26 mouse cellular contexts compared by ENCODE assay signal in genomic region chr5:99153269-99153850, GRCm38 (mm10).
DNase-seq lines count a peak whose midpoint lies in the region; ATAC-seq and TF ChIP-seq lines count a peak whose summit lies in the region.
"Had no signal": no experiment of that assay in that cellular context is flagged by ENCODE, and none has a peak within 500 bp of the region (broad histone marks: within the 10 kb centered on the region; RNA-seq: fewer than 3 reads in every experiment).

No protein-coding gene starts in this region.

- H3K36me3 ChIP-seq in lung, embryonic 16.5 days (ENCODE audit: control insufficient read depth, insufficient read depth, low read length) = no peaks in the 10 kb centered on the region
- no peaks in the 10 kb centered on the region for H3K36me3 ChIP-seq in lung, postnatal 0 days (ENCODE audit: insufficient read depth, low read length)
- H3K36me3 ChIP-seq: hindbrain, embryonic 15.5 days; liver, embryonic 13.5 days; neural tube, embryonic 15.5 days had no signal

- no peaks in the 10 kb centered on the region for H3K27me3 ChIP-seq in lung, embryonic 16.5 days (ENCODE audit: control insufficient read depth, insufficient read depth, low read depth, low read length)
- H3K27me3 ChIP-seq in lung, postnatal 0 days (replicated peaks; ENCODE audit: insufficient read depth, low read length) = no peaks in the 10 kb centered on the region
- H3K27me3 ChIP-seq: hindbrain, embryonic 15.5 days; liver, embryonic 13.5 days; neural tube, embryonic 15.5 days had no signal

- WGBS in lung, embryonic 16.5 days = 58% methylated on average over 2 of the region's 2 CpGs
- WGBS in lung, adult 2 months = 45% methylated on average over 2 of the region's 2 CpGs
- WGBS in lung, postnatal 0 days = 59% methylated on average over 2 of the region's 2 CpGs

- no peak overlapping the region for H3K4me3 ChIP-seq in lung, embryonic 16.5 days (ENCODE audit: low read length)
- no peak overlapping the region for H3K4me3 ChIP-seq in lung, adult 2 months (replicated peaks; ENCODE audit: extremely low read depth, low read depth, low read length)
- no peak overlapping the region for H3K4me3 ChIP-seq in lung, postnatal 0 days (ENCODE audit: low read depth, low read length)
- H3K4me3 ChIP-seq: erythroblast, embryonic 14.5 days; hindbrain, embryonic 15.5 days; layer of hippocampus, adult 2 months; left cerebral cortex, adult 2 months; liver, embryonic 13.5 days; neural tube, embryonic 15.5 days had no signal

- no peak overlapping the region for H3K4me2 ChIP-seq in lung, embryonic 16.5 days (ENCODE audit: low read depth, low read length)
- H3K4me2 ChIP-seq in lung, postnatal 0 days (replicated peaks; ENCODE audit: low read depth, low read length) = no peak overlapping the region
- H3K4me2 ChIP-seq: heart, embryonic 11.5 days; hindbrain, embryonic 15.5 days; liver, embryonic 13.5 days; neural tube, embryonic 15.5 days had no signal

- TF ChIP-seq POLR2A in lung, adult 2 months (IDR thresholded peaks at IDR 0.05; ENCODE audit: borderline replicate concordance, extremely low read depth, low read depth, low read length) = no peak

- H3K9me3 ChIP-seq in lung, embryonic 16.5 days (ENCODE audit: control insufficient read depth, low read length) = no peaks in the 10 kb centered on the region
- H3K9me3 ChIP-seq in lung, postnatal 0 days (ENCODE audit: low read length) = no peaks in the 10 kb centered on the region
- H3K9me3 ChIP-seq: hindbrain, embryonic 15.5 days; liver, embryonic 13.5 days; neural tube, embryonic 15.5 days had no signal

- H3K4me1 ChIP-seq in lung, embryonic 16.5 days (replicated peaks; ENCODE audit: control insufficient read depth, insufficient read depth, low read length) = no peaks in the 10 kb centered on the region
- no peaks in the 10 kb centered on the region for H3K4me1 ChIP-seq in lung, adult 2 months (ENCODE audit: control insufficient read depth, insufficient read depth, low read length)
- H3K4me1 ChIP-seq in lung, postnatal 0 days (ENCODE audit: insufficient read depth, low read depth, low read length) = no peaks in the 10 kb centered on the region
- H3K4me1 ChIP-seq: hindbrain, embryonic 15.5 days; liver, embryonic 13.5 days; neural tube, embryonic 15.5 days had no signal

- peak; percentile 23; the same call in 1 of the 2 replicates for TF ChIP-seq EP300 in lung, postnatal 0 days (IDR thresholded peaks at IDR 0.05)

- peak; percentile 9 for DNase-seq in gastrocnemius, postnatal 14 days
- no peak for DNase-seq in gastrocnemius, adult 8-10 months (ENCODE audit: low spot score in 2 of 2)
- no peak for DNase-seq in lung, adult 2 months
- peak; percentile 66 for DNase-seq in lung, postnatal 0 days (ENCODE audit: low spot score)
- peak; percentile 39 for DNase-seq in skeletal muscle tissue, adult 2 months (ENCODE audit: low read depth, low spot score)
- DNase-seq in frontal cortex, postnatal 25 days (ENCODE audit: low spot score in 2 of 2) = no peak
- no peak for DNase-seq in adrenal gland, postnatal 36 days
- DNase-seq: cerebellum, adult 2 months; cerebellum, postnatal 14 days; heart, adult 11 months; heart, postnatal 4 days; kidney, adult 2 months; kidney, postnatal 36 days; liver, embryonic 13.5 days; midbrain, embryonic 14.5 days; retina, postnatal 1 day; right cerebral cortex, postnatal 14 days; thymus, postnatal 14 days had no signal

- intact Hi-C loops in gastrocnemius, postnatal 14 days (cut with DNase I; ENCODE audit: low total_unique reads) = loop anchor here (10.0 kb wide), 1 partner anchor 259 kb away; no protein-coding TSS in a partner anchor

- no peak for TF ChIP-seq CTCF in lung, adult 2 months (IDR thresholded peaks at IDR 0.05; ENCODE audit: insufficient read depth, low read length)
- TF ChIP-seq CTCF in lung, postnatal 0 days (IDR thresholded peaks at IDR 0.05) = no peak

- 0 out of 2 replicates have a peak, but pooled peaks have one; percentile 34 for ATAC-seq in lung, embryonic 16.5 days (ENCODE audit: low read depth)
- ATAC-seq in lung, postnatal 0 days = peak; percentile 61
- ATAC-seq: forebrain, embryonic 16.5 days had no signal

- H3K9ac ChIP-seq in lung, embryonic 16.5 days (ENCODE audit: low read length) = no peak overlapping the region
- no peak overlapping the region for H3K9ac ChIP-seq in lung, postnatal 0 days (replicated peaks; ENCODE audit: low read depth)
- H3K9ac ChIP-seq: hindbrain, embryonic 15.5 days; liver, embryonic 13.5 days; neural tube, embryonic 15.5 days had no signal

- no peak overlapping the region for H3K27ac ChIP-seq in lung, embryonic 16.5 days (ENCODE audit: low read length)
- no peak overlapping the region for H3K27ac ChIP-seq in lung, postnatal 0 days (ENCODE audit: low read length)
- H3K27ac ChIP-seq: hindbrain, embryonic 15.5 days; layer of hippocampus, adult 2 months; left cerebral cortex, adult 2 months; liver, embryonic 13.5 days; neural tube, embryonic 15.5 days had no signal

Comparison
In these comparisons a context has a peak if more than half of its experiments do, and no peak if none do; other contexts are left out.
1. DNase-seq: peak in gastrocnemius, postnatal 14 days (single experiment), lung, postnatal 0 days (single experiment) and skeletal muscle tissue, adult 2 months (single experiment); none in gastrocnemius, adult 8-10 months (0 of 2), lung, adult 2 months (single experiment), frontal cortex, postnatal 25 days (0 of 2) and adrenal gland, postnatal 36 days (0 of 2).